ENCODE assay signal across 26 mouse cellular contexts in the genomic region with DNA sequence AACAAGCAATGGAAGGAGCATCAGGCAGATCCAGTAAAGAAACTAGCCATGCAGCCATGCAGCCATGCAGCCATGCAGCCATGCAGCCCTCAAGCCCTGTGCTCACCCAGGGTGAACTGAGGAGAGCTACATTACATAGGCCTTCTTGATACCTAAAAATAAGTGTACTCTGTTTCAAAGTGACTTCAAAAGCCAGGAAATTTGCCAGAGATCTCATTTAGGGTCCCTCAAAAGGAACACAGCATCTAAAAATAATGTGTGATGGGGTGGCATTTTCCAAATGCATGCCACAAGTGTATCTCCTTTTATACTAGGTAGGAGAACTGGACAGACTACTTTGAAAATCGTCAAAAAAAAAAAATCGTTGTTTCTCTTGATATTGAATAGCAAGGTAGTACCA.
DNase-seq lines count a peak whose midpoint lies in the region; ATAC-seq and TF ChIP-seq lines count a peak whose summit lies in the region.
"Had no signal": no experiment of that assay in that cellular context is flagged by ENCODE, and none has a peak within 500 bp of the region (broad histone marks: within the 10 kb centered on the region; RNA-seq: fewer than 3 reads in every experiment).

No protein-coding gene starts in this region.

- no peak for ATAC-seq in heart, embryonic 12.5 days (ENCODE audit: insufficient number of reproducible peaks, low FRiP score)
- no peak for ATAC-seq in monocyte, adult 5-6 weeks (replicated peaks; ENCODE audit: insufficient number of reproducible peaks, low FRiP score, low TSS enrichment, poor library complexity, severe bottlenecking)
- ATAC-seq: forebrain, embryonic 15.5 days; intestine, postnatal 0 days had no signal

- no peak overlapping the region for H3K9ac ChIP-seq in heart, adult 2 months (ENCODE audit: low read depth, low read length)
- no peak overlapping the region for H3K9ac ChIP-seq in heart, embryonic 12.5 days
- H3K9ac ChIP-seq: embryonic facial prominence, embryonic 13.5 days; forebrain, embryonic 12.5 days; forebrain, embryonic 15.5 days; heart, embryonic 15.5 days; hindbrain, embryonic 12.5 days; hindbrain, embryonic 15.5 days had no signal

- peaks cover 2% of the 10 kb centered on the region; the same call in 1 of the 2 replicates for H3K36me3 ChIP-seq in heart, adult 2 months (ENCODE audit: control insufficient read depth, insufficient read depth, low read length)
- no peaks in the 10 kb centered on the region for H3K36me3 ChIP-seq in heart, embryonic 12.5 days
- H3K36me3 ChIP-seq: embryonic facial prominence, embryonic 10.5 days; embryonic facial prominence, embryonic 13.5 days; forebrain, embryonic 12.5 days; forebrain, embryonic 15.5 days; heart, embryonic 15.5 days; hindbrain, embryonic 12.5 days; hindbrain, embryonic 15.5 days had no signal

- no peaks in the 10 kb centered on the region; the same call in 1 of the 2 replicates for H3K79me2 ChIP-seq in heart, adult 2 months (replicated peaks; ENCODE audit: control insufficient read depth, insufficient read depth, low read length)

- TF ChIP-seq CTCF in gastrocnemius, adult 2 months (IDR thresholded peaks at IDR 0.05) = no peak
- TF ChIP-seq CTCF in heart, adult 2 months (IDR thresholded peaks at IDR 0.05) = no peak

- H3K4me1 ChIP-seq in heart, adult 2 months (ENCODE audit: control insufficient read depth, insufficient read depth, low read length) = no peaks in the 10 kb centered on the region; the same call in 1 of the 2 replicates
- no peaks in the 10 kb centered on the region for H3K4me1 ChIP-seq in heart, embryonic 12.5 days (replicated peaks)
- H3K4me1 ChIP-seq: embryonic facial prominence, embryonic 10.5 days; embryonic facial prominence, embryonic 13.5 days; forebrain, embryonic 12.5 days; forebrain, embryonic 15.5 days; heart, embryonic 15.5 days; hindbrain, embryonic 12.5 days; hindbrain, embryonic 15.5 days had no signal

- no peak for DNase-seq in gastrocnemius, adult 2 months
- no peak for DNase-seq in gastrocnemius, postnatal 14 days
- peak in 1 of 2 experiments; percentile 12 for DNase-seq in heart, adult 2 months
- DNase-seq in heart, adult 9 months (ENCODE audit: low spot score in 2 of 2) = peak; percentile 47 to 53
- peak; percentile 6 for DNase-seq in heart, postnatal 4 days
- DNase-seq: adrenal gland, adult 2 months; adrenal gland, postnatal 14 days; B cell, adult 2 months; cerebellum, adult 11-12 months; cerebellum, adult 8-10 months; cerebellum, postnatal 10 days; cerebellum, postnatal 36 days; embryo, embryonic 11 days; gastrocnemius, postnatal 25 days; kidney, adult 2 months had no signal

- 47% methylated on average over 2 of the region's 2 CpGs for WGBS in heart, adult 2 months
- WGBS in heart, embryonic 12.5 days = 65% methylated on average over 2 of the region's 2 CpGs

- H3K27me3 ChIP-seq in heart, adult 2 months (ENCODE audit: control insufficient read depth, insufficient read depth, low read length) = no peaks in the 10 kb centered on the region
- H3K27me3 ChIP-seq in heart, embryonic 12.5 days (replicated peaks) = no peaks in the 10 kb centered on the region
- H3K27me3 ChIP-seq: embryonic facial prominence, embryonic 13.5 days; forebrain, embryonic 12.5 days; forebrain, embryonic 15.5 days; heart, embryonic 15.5 days; hindbrain, embryonic 12.5 days; hindbrain, embryonic 15.5 days had no signal

- TF ChIP-seq EP300 in heart, adult 2 months (IDR thresholded peaks at IDR 0.05; ENCODE audit: insufficient read depth, low read depth, low read length) = no peak

- peak overlapping the region; percentile 21; the same call in 1 of the 2 replicates for H3K27ac ChIP-seq in gastrocnemius, adult 2 months
- H3K27ac ChIP-seq in heart, adult 2 months = peak overlapping the region; percentile 75
- no peak overlapping the region for H3K27ac ChIP-seq in heart, embryonic 12.5 days (ENCODE audit: poor library complexity, severe bottlenecking)
- H3K27ac ChIP-seq: embryonic facial prominence, embryonic 10.5 days; embryonic facial prominence, embryonic 13.5 days; forebrain, embryonic 12.5 days; forebrain, embryonic 15.5 days; heart, embryonic 15.5 days; hindbrain, embryonic 12.5 days; hindbrain, embryonic 15.5 days had no signal

- H3K4me3 ChIP-seq in gastrocnemius, adult 2 months = no peak overlapping the region
- H3K4me3 ChIP-seq in heart, adult 2 months = no peak overlapping the region
- H3K4me3 ChIP-seq in heart, embryonic 12.5 days = no peak overlapping the region
- H3K4me3 ChIP-seq: embryonic facial prominence, embryonic 10.5 days; embryonic facial prominence, embryonic 13.5 days; erythroblast, embryonic 14.5 days; forebrain, embryonic 12.5 days; forebrain, embryonic 15.5 days; heart, embryonic 15.5 days; hindbrain, embryonic 12.5 days; hindbrain, embryonic 15.5 days had no signal

- intact Hi-C loops in gastrocnemius, adult 2 months (cut with DNase I) = no loop called here
- intact Hi-C loops in gastrocnemius, postnatal 14 days (cut with DNase I; ENCODE audit: low total_unique reads) = no loop called here
- intact Hi-C loops in heart, adult 2 months (cut with DNase I) = no loop called here

- no peaks in the 10 kb centered on the region for H3K9me3 ChIP-seq in heart, embryonic 12.5 days (replicated peaks)
- H3K9me3 ChIP-seq: embryonic facial prominence, embryonic 10.5 days; embryonic facial prominence, embryonic 13.5 days; forebrain, embryonic 12.5 days; forebrain, embryonic 15.5 days; heart, embryonic 15.5 days; hindbrain, embryonic 12.5 days; hindbrain, embryonic 15.5 days had no signal

- TF ChIP-seq POLR2A in heart, adult 2 months (IDR thresholded peaks at IDR 0.05; ENCODE audit: insufficient read depth, low read depth, low read length) = no peak

- no peak overlapping the region for H3K4me2 ChIP-seq in heart, embryonic 12.5 days
- H3K4me2 ChIP-seq: embryonic facial prominence, embryonic 13.5 days; forebrain, embryonic 12.5 days; forebrain, embryonic 15.5 days; heart, embryonic 15.5 days; hindbrain, embryonic 12.5 days; hindbrain, embryonic 15.5 days had no signal

Comparison
In these comparisons a context has a peak if more than half of its experiments do, and no peak if none do; other contexts are left out.
1. DNase-seq: peak in heart, adult 9 months (2 of 2) and heart, postnatal 4 days (single experiment); none in gastrocnemius, adult 2 months (single experiment) and gastrocnemius, postnatal 14 days (single experiment).